Mouse (Mus musculus) megakaryocyte, embryonic 14.5 days (primary cell): ENCODE data around the gene Ppp1r1c.

ENCODE experiments used
- FLI1 ChIP-seq: IDR thresholded peaks from 2 replicates; pipeline ENCODE4 v1.6.1; 2012; ENCODE audit warnings: low read length, inconsistent platforms, mixed read lengths
- GATA1 ChIP-seq: IDR thresholded peaks from 3 replicates; pipeline ENCODE4 v1.6.1; 2012; ENCODE audit warnings: mixed read lengths, low read length, inconsistent platforms, borderline replicate concordance

GRCm38 (mm10) chr2:79797444-79797843 lies 89.9 kb downstream of the Ppp1r1c start:
- TF ChIP-seq GATA1 = no peak
- TF ChIP-seq FLI1 = no peak
